Mouse (Mus musculus) midbrain, embryonic 13.5 days (tissue): ENCODE measurements at regions not wholly inside any gene's neighbourhood (a gene's known extent, or its start where the extent isn't known, plus 50 kb on each side); places are given as distances from the start of the nearest gene placed in this dataset.

Experiments
- ATAC-seq: fragments of 200-750 bp; cut with Nextera tagmentation; 2 replicates; pipeline ENCODE4 v1.8.0; 2017; ENCODE audit warnings: mild to moderate bottlenecking, moderate TSS enrichment, moderate library complexity
- H3K27ac ChIP-seq: fragments of 300-500 bp; sonication (generic); 2 replicates; pipeline ENCODE4 v1.5.1; 2015; ENCODE audit warnings: inconsistent platforms, mild to moderate bottlenecking, moderate library complexity
- H3K27me3 ChIP-seq: fragments of 300-500 bp; sonication (generic); 2 replicates; pipeline ENCODE4 v1.6.1; 2015; ENCODE audit warnings: mild to moderate bottlenecking, inconsistent platforms
- H3K36me3 ChIP-seq: fragments of 300-500 bp; sonication (generic); 2 replicates; pipeline ENCODE4 v1.6.1; 2015; ENCODE audit warnings: mild to moderate bottlenecking, inconsistent platforms
- H3K4me1 ChIP-seq: fragments of 300-500 bp; sonication (generic); replicated peaks from 2 replicates; pipeline ENCODE4 v1.6.1; 2015; ENCODE audit warnings: inconsistent platforms
- H3K4me2 ChIP-seq: fragments of 300-500 bp; sonication (generic); replicated peaks from 2 replicates; pipeline ENCODE4 v1.6.1; 2015; ENCODE audit warnings: moderate library complexity, mild to moderate bottlenecking, inconsistent platforms
- H3K4me3 ChIP-seq: fragments of 300-500 bp; sonication (generic); replicated peaks from 2 replicates; pipeline ENCODE4 v1.5.1; 2015; ENCODE audit warnings: mild to moderate bottlenecking, inconsistent platforms
- H3K9ac ChIP-seq: fragments of 300-500 bp; sonication (generic); replicated peaks from 2 replicates; pipeline ENCODE4 v1.6.1; 2015; ENCODE audit warnings: mild to moderate bottlenecking, inconsistent platforms
- H3K9me3 ChIP-seq: fragments of 300-500 bp; sonication (generic); 2 replicates; pipeline ENCODE4 v1.6.1; 2016; ENCODE audit warnings: mild to moderate bottlenecking, inconsistent platforms
- WGBS: fragments of 180-500 bp; shearing (Covaris S2); methylation state at CpG from one replicate; pipeline ENCODE4 v1.1.7; 2015; 5-methylcytosine and 5-hydroxymethylcytosine counted together

DNA sequence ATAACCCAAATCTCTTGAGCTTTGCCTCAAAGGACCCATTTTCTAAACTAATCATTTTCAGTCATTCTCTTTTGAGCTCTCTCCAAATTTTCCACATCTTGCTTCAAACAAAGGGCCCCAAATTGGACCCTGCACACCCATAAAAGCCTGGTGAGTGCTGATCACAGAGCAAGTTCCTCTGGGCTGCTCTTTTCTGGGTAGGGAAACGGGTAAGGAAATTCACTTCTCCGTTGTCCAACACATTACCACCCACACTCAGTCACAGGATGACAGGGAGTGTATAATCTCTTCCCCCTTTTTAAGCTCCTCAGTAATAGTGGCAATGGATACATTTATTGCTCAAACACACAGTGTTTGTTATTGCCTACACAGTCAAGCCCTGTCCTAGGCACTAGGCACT is 580.3 kb downstream of the Rwdd3 start:
- H3K9ac ChIP-seq, result no peak overlapping the region
- no peak overlapping the region for H3K4me2 ChIP-seq
- ATAC-seq, result no peak
- H3K27me3 ChIP-seq, result no peaks in the 10 kb centered on the region
- H3K36me3 ChIP-seq, result no peaks in the 10 kb centered on the region
- no peak overlapping the region for H3K27ac ChIP-seq
- 62% methylated on average over 2 of the region's 2 CpGs for WGBS
- H3K4me3 ChIP-seq, result no peak overlapping the region
- no peaks in the 10 kb centered on the region for H3K4me1 ChIP-seq
- no peaks in the 10 kb centered on the region for H3K9me3 ChIP-seq

DNA sequence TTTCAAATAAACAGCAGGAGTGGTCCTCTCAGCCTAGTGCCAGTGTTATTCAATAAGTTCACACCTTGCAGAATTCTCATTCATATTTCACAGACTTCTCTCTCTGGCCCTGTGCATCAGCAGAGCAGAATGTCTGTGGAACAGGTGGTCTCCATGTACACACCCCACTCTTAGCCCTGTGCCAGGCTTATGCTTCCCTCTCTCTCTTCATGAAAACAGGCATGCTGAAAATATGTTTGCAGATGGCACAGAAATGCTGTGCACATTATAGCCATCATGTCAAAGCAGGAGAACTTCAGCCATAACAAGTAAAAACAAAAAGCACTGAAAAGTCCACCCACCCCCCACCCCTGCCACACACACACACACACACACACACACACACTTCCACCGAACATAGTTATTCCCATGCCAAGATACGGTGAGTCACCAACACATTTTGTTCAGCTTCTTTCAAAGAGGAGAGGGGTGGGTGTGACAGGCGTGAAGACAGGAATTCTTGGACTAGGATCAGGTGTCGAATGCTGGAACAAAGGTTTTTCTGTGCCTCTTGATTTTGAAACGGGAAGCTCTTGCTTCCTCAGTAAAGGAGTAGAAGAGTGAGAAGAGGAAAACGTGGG is 600.6 kb downstream of the Rwdd3 start:
- ATAC-seq, result no peak
- WGBS, result 46% methylated on average over 6 of the region's 6 CpGs

DNA sequence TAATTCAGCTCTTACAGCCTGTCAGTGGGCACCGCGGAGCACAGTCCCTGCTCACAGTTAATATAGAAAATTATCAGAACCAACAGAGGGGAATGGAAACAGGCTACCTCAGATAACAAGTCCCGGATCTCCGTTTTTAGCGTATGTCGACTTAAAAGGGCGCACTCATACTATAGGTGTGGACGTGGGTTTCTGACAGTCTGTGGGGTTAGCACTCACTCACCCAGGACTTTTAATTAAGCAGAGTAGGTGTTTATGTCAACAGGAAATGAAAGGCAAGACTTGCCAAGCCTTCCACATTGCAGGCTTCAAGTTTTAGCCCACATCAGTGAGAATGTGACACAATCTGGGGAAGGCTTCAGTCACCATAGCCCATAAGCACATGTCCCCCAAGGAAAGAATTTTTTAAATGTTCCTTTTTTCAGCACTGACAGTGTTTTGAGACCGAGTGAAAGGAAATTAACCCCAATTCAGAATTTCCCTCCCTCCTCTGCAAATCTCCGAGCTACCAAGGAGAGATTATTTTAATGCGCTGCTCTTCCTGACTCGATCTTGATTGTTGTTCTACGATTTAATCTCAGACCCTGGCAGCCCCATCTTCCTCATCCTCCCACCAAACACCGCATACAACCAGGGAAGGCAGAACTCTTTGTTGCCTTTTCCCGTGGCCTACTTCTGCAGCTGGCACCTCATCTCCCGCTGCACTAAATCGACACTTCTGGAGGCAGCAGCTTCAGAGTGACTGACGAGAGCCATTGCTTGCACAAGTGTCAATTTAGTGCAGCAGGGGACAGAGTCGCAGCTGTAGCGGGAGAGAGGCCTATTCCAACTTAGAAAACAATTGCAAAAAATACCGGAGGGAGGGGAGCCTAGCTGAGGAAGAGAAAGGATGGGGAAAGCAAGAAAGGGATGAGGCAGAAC is 629.7 kb downstream of the Rwdd3 start:
- no peaks in the 10 kb centered on the region for H3K9me3 ChIP-seq
- H3K9ac ChIP-seq, result peak overlapping the region; percentile 28; the same call in 1 of the 2 replicates
- H3K27me3 ChIP-seq, result no peaks in the 10 kb centered on the region
- no peaks in the 10 kb centered on the region for H3K36me3 ChIP-seq
- H3K27ac ChIP-seq, result peak overlapping the region; percentile 44; the same call in 1 of the 2 replicates
- ATAC-seq, result peak; percentile 65
- H3K4me2 ChIP-seq, result peak overlapping the region; percentile 26
- no peak overlapping the region for H3K4me3 ChIP-seq
- H3K4me1 ChIP-seq, result peaks cover 16% of the 10 kb centered on the region
- 44% methylated on average over 21 of the region's 21 CpGs for WGBS

More for the DNA sequence above, 600.6 kb downstream of the Rwdd3 start:
- Histone ChIP-seq H3K4me1 (no peaks in the 10 kb centered on the region), H3K4me3 (no peak overlapping the region), H3K27ac (no peak overlapping the region), H3K4me2 (no peak overlapping the region), H3K27me3 (no peaks in the 10 kb centered on the region), H3K9me3 (no peaks in the 10 kb centered on the region), H3K36me3 (no peaks in the 10 kb centered on the region), H3K9ac (no peak overlapping the region)

DNA sequence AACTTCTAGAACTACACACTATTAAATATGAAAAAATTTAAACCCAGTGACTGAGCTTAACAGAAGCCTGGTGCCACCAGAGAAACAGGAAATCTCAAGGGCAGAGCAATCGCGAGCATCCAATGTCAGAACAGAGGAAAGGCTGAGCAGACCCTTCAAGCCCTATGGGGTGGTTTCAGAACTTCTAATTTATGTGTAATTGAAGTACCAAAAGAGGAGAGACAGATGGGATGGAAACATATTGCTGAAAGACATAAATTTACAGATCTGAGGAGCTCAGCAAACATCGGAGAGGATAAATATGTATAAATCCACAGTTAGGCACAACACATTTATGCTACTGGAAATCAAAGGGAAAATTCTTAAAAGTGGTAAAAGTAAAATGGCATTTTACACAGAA is 637.6 kb downstream of the Rwdd3 start:
- H3K9ac ChIP-seq, result no peak overlapping the region
- WGBS, result 84% methylated on average over 3 of the region's 3 CpGs
- H3K4me1 ChIP-seq, result no peaks in the 10 kb centered on the region
- no peak overlapping the region for H3K4me2 ChIP-seq
- no peak overlapping the region for H3K27ac ChIP-seq
- H3K36me3 ChIP-seq, result no peaks in the 10 kb centered on the region
- H3K27me3 ChIP-seq, result no peaks in the 10 kb centered on the region
- no peak overlapping the region for H3K4me3 ChIP-seq
- ATAC-seq, result no peak
- H3K9me3 ChIP-seq, result no peaks in the 10 kb centered on the region

DNA sequence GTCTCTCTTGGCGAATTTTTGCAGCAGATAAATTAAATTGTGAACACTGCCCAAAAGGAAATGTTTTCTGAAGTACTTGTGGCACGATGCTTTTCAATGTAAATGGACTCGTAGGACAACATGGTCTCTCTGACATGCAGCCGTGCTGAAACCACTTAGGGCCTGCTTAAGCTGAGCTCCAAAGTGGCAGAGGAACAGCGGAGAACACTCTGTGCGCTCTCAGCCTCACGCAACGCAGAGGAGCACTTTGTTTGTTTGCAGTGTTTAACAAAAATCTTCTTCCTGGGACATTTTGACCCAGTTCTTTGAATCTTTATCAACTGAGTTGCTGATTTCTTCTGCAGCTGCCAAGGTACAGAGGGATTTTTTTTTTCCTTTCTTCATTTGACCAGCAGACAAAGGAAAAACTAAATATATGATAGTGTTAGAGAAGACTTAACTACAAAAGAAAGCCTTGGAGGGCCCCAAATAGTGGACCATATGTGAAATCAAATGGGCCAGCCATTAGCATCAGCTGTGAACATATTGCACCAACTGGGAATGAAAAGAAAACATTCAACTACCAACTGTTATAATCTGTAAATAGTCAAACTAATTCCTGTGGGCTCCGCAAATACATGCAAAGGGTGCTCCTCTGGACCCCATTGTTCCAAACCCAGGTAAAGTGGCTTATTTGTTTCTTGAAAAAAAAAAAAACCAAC is 639.5 kb downstream of the Rwdd3 start:
- Histone ChIP-seq H3K4me1 (no peaks in the 10 kb centered on the region), H3K9me3 (no peaks in the 10 kb centered on the region), H3K4me3 (no peak overlapping the region), H3K27ac (no peak overlapping the region), H3K36me3 (no peaks in the 10 kb centered on the region), H3K27me3 (no peaks in the 10 kb centered on the region), H3K9ac (no peak overlapping the region), H3K4me2 (no peak overlapping the region)
- whole genome bisulfite sequencing, result 70% methylated on average over 9 of the region's 9 CpGs
- no peak for ATAC-seq

GRCm38 (mm10) chr3:120511651-120512050 is 659.8 kb downstream of the Rwdd3 start:
- H3K9ac ChIP-seq, result no peak overlapping the region
- ATAC-seq, result no peak
- H3K4me3 ChIP-seq, result no peak overlapping the region
- H3K27ac ChIP-seq, result no peak overlapping the region
- WGBS, result 86% methylated on average over 1 of the region's 1 CpGs
- H3K27me3 ChIP-seq, result no peaks in the 10 kb centered on the region
- H3K9me3 ChIP-seq, result no peaks in the 10 kb centered on the region
- no peak overlapping the region for H3K4me2 ChIP-seq
- no peaks in the 10 kb centered on the region for H3K4me1 ChIP-seq
- H3K36me3 ChIP-seq, result no peaks in the 10 kb centered on the region

- ATAC-seq, result no peak
- Histone ChIP-seq H3K9me3 (no peaks in the 10 kb centered on the region), H3K4me3 (no peak overlapping the region), H3K4me1 (no peaks in the 10 kb centered on the region), H3K27ac (no peak overlapping the region), H3K27me3 (no peaks in the 10 kb centered on the region), H3K9ac (no peak overlapping the region), H3K4me2 (no peak overlapping the region), H3K36me3 (no peaks in the 10 kb centered on the region)
- WGBS, result 89% methylated on average over 4 of the region's 4 CpGs
These were observed 672.6 kb downstream of the Rwdd3 start for GRCm38 (mm10) chr3:120498937-120499336.

DNA sequence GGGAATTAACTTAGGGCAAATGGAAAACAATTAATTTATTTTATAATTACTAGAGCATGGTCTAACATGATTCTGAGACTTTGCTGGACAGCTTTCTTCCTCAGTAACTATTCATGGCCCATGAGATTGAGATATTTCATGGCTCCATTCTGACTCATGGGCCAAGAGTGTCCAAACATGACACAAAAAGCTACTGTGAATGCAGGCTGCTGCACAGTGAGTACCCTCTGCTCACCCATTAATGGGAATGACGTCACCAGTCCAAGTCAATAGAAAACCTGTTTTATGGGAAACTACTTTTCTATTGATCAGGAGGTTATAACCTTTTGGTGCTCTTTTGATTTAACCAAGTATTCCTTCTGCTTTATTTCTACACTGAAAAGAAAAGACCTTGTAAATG is 693.6 kb downstream of the Rwdd3 start:
- ATAC-seq, result no peak
- Histone ChIP-seq H3K9ac (no peak overlapping the region), H3K4me2 (no peak overlapping the region), H3K27ac (no peak overlapping the region), H3K9me3 (no peaks in the 10 kb centered on the region), H3K27me3 (no peaks in the 10 kb centered on the region), H3K36me3 (no peaks in the 10 kb centered on the region), H3K4me3 (no peak overlapping the region), H3K4me1 (peaks cover 6% of the 10 kb centered on the region)
- 31% methylated on average over 1 of the region's 1 CpGs for WGBS

GRCm38 (mm10) chr3:120477232-120477631 is 693.0 kb upstream of the Ptbp2 start:
- Histone ChIP-seq H3K9ac (no peak overlapping the region), H3K27ac (no peak overlapping the region), H3K4me3 (no peak overlapping the region), H3K9me3 (no peaks in the 10 kb centered on the region), H3K4me2 (no peak overlapping the region), H3K4me1 (peaks cover 13% of the 10 kb centered on the region), H3K27me3 (no peaks in the 10 kb centered on the region), H3K36me3 (no peaks in the 10 kb centered on the region)
- WGBS, result 61% methylated on average over 2 of the region's 2 CpGs
- ATAC-seq, result no peak

DNA sequence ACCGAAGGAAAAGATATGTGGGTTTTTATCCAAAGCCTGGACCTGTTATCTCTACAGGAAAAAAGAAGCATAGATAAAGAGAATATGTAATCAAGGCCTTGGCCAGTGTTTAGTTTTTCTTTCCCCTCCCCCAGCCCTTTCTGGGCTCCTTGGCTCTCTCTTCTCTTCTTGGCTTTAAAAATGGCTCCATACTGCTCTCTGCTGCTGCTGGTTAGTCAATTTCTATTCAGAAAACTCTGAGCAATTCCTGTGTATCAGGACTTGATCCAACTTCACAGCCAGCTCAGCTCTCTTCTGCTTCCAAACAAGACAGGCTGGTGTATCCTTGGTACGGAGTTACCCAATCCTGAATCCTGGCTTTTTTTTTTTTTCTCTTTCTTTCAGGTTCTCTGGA is 689.4 kb upstream of the Ptbp2 start:
- Histone ChIP-seq H3K4me3 (no peak overlapping the region), H3K4me2 (no peak overlapping the region), H3K9me3 (no peaks in the 10 kb centered on the region), H3K27me3 (no peaks in the 10 kb centered on the region), H3K27ac (peak overlapping the region; percentile 79), H3K36me3 (no peaks in the 10 kb centered on the region), H3K4me1 (peaks cover 22% of the 10 kb centered on the region), H3K9ac (no peak overlapping the region)
- WGBS, result 45% methylated on average over 2 of the region's 2 CpGs
- peak; percentile 71 for ATAC-seq

DNA sequence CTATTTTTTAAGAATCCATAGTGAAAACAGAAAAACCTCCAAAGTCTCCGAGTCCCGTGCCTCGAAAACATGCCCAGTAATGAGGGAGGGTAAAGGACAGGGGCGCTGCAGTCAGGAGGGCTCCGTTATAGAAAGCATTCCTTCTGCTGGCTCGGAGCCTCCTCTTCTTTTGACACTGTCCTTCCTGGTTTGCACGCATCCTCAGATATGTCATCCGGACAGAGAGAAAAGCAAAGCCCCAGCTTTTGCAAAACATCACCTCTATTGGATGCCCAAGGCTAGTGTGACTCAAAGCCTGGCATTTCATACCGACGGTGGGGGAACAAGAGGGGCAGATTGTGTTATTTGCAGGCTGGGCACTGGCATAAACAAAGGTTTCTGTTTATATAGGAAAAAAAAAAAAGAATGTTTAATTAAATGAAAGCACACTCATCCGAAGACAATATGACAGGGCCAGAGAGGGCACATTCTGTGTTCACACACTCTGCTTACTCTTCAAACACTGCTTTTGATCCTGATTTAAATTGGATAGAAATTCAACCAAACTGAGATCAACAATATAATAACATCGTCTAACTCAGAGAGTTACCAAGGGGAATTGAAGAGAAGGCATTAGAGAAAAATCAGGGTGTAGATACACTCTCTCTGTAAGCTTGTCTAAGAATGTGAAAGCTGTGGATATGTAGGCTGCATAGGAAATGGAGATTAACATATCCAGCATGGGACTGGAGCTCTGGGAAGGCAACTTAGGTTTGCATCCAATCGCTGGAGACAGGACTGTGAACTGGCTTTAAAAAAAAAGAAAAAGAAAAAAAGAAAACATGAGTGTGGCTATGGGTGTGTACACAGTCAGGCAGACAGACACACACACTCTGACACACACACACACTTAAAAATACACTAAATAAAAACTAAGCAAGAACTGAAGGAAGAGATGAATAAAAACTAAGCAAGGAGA is 688.7 kb upstream of the Ptbp2 start:
- H3K27me3 ChIP-seq, result no peaks in the 10 kb centered on the region
- peak overlapping the region; percentile 32 for H3K4me2 ChIP-seq
- no peak overlapping the region; the same call in 1 of the 2 replicates for H3K9ac ChIP-seq
- no peak overlapping the region for H3K4me3 ChIP-seq
- H3K4me1 ChIP-seq, result peaks cover 22% of the 10 kb centered on the region
- peak overlapping the region; percentile 79 for H3K27ac ChIP-seq
- no peaks in the 10 kb centered on the region for H3K9me3 ChIP-seq
- 32% methylated on average over 13 of the region's 13 CpGs for WGBS
- no peaks in the 10 kb centered on the region for H3K36me3 ChIP-seq
- peak; percentile 75 for ATAC-seq
